Mouse (Mus musculus) kidney, postnatal 0 days (tissue): ENCODE data around the gene Fgfr2. TPM values are rescaled to one million over a fixed set of nuclear protein-coding genes. Genes with fewer than 3 reads are reported as not detected.

Experiments used
- ATAC-seq: fragments of 200-750 bp; cut with Nextera tagmentation; replicated peaks from 2 replicates; pipeline ENCODE4 v1.8.0; 2017; ENCODE audit warnings: low read depth, moderate number of reproducible peaks, moderate TSS enrichment, moderate library complexity; ENCODE audit not compliant: low FRiP score
- DNase-seq: peaks from one replicate; pipeline ENCODE4 v3.0.0-alpha.2; 2016; ENCODE audit warnings: low spot score
- H3K27ac ChIP-seq: fragments of 300-500 bp; sonication (generic); 2 replicates; pipeline ENCODE4 v1.5.1; 2014; ENCODE audit warnings: mild to moderate bottlenecking
- H3K27me3 ChIP-seq: fragments of 300-500 bp; sonication (generic); 2 replicates; pipeline ENCODE4 v1.6.1; 2014; ENCODE audit warnings: low read length, mixed read lengths; ENCODE audit not compliant: insufficient read depth
- H3K36me3 ChIP-seq: fragments of 300-500 bp; sonication (generic); 2 replicates; pipeline ENCODE4 v1.6.1; 2014; ENCODE audit warnings: low read length, mixed read lengths; ENCODE audit not compliant: insufficient read depth
- H3K4me1 ChIP-seq: fragments of 300-500 bp; sonication (generic); replicated peaks from 2 replicates; pipeline ENCODE4 v1.6.1; 2014; ENCODE audit warnings: antibody characterized with exemption, low read length, mixed read lengths; ENCODE audit not compliant: insufficient read depth
- H3K4me2 ChIP-seq: fragments of 300-500 bp; sonication (generic); 2 replicates; pipeline ENCODE4 v1.6.1; 2014; ENCODE audit warnings: mild to moderate bottlenecking, low read length, moderate library complexity, mixed read lengths
- H3K4me3 ChIP-seq: fragments of 300-500 bp; sonication (generic); replicated peaks from 2 replicates; pipeline ENCODE4 v1.5.1; 2014; ENCODE audit warnings: low read depth, low read length
- H3K9ac ChIP-seq: fragments of 300-500 bp; sonication (generic); 2 replicates; pipeline ENCODE4 v1.6.1; 2014; ENCODE audit warnings: low read depth, low read length
- H3K9me3 ChIP-seq: fragments of 300-500 bp; sonication (generic); replicated peaks from 2 replicates; pipeline ENCODE4 v1.6.1; 2016; ENCODE audit warnings: low read length, inconsistent platforms, mixed read lengths
- CTCF ChIP-seq: IDR thresholded peaks from 2 replicates; pipeline ENCODE4 v1.5.1; 2016; ENCODE audit warnings: antibody characterized with exemption, low read depth, mild to moderate bottlenecking, moderate library complexity
- WGBS: fragments of 180-500 bp; shearing (Covaris S2); extraction: QIAGEN DNeasy Blood & Tissue Kit; methylation state at CpG from one replicate; pipeline ENCODE4 v1.1.7; 2014; 5-methylcytosine and 5-hydroxymethylcytosine counted together
- polyA plus RNA-seq: library from polyadenylated mRNA; unstranded; fragments of >200 nt; fragmentation: Nextera tagmentation; extraction: Ambion mirVana; gene quantifications from 2 replicates; pipeline ENCODE4 v1.2.1, GENCODE M21; 2015

Fgfr2 gene
- polyA plus RNA-seq, 1 experiment from 2014 or later, result 79.8 TPM

DNA sequence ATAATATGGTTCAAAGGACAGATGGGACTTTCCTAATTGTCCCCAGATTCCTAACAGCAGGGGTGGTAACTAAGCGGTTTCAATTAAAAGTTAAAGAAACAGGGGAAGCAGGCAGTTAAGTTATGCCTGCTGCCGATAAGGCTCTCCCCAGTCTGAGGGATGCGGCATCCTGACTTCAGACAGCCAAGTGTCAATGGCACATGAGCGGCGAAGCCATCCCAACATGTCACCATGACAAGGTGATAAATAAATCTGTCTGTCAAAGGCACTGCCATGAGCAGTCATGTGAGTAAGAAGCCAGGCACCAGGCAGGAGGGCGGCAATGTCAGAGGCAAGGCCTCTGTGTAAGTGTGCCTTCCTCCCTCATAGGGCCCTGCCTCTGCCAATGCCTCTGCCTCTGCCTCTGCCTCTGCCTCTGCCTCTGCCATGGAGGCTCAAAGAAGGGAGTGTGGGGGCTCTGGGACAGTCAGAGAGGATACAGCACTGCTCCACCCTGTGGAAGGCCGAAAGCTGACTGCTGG is 55.8 kb downstream of the Fgfr2 start:
- Histone ChIP-seq H3K9ac (no peak overlapping the region), H3K4me1 (peaks cover 32% of the 10 kb centered on the region)
- no peak for DNase-seq

DNA sequence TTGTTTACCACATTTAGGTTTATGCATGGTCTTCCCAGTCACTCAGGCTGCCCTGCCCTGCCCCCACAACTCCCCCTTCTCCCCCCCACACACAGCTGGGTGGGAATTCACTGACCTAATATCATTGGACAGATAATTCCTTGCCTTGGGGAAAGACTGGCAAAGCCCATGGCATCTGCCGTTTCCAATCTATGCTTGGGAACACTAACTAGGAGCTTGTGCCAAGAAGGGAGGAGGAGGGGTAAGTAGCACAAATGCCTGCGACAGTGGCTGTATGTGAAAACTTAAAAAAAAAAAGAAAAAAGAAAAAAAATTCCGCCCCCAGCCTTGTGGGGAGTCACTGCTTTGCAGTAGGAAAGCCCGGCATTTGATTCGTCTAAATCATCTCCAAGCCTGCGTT is 56.4 kb downstream of the Fgfr2 start:
- no peak overlapping the region for H3K4me2 ChIP-seq
- H3K27ac ChIP-seq, result no peak overlapping the region
- H3K27me3 ChIP-seq, result no peaks in the 10 kb centered on the region
- peaks cover 20% of the 10 kb centered on the region; the same call in 1 of the 2 replicates for H3K36me3 ChIP-seq
- H3K9me3 ChIP-seq, result no peaks in the 10 kb centered on the region
- WGBS, result 39% methylated on average over 6 of the region's 6 CpGs
- H3K9ac ChIP-seq, result no peak overlapping the region
- peak; percentile 45 for DNase-seq
- no peak for ATAC-seq
- no peak overlapping the region for H3K4me3 ChIP-seq
- TF ChIP-seq CTCF, result no peak
- H3K4me1 ChIP-seq, result peaks cover 29% of the 10 kb centered on the region

More for the DNA sequence above, 55.8 kb downstream of the Fgfr2 start:
- Histone ChIP-seq H3K4me2 (no peak overlapping the region), H3K4me3 (no peak overlapping the region), H3K9me3 (no peaks in the 10 kb centered on the region), H3K27ac (no peak overlapping the region), H3K36me3 (peaks cover 20% of the 10 kb centered on the region; the same call in 1 of the 2 replicates), H3K27me3 (no peaks in the 10 kb centered on the region)
- TF ChIP-seq CTCF, result no peak
- 0 out of 2 replicates have a peak, but pooled peaks have one; percentile 33 for ATAC-seq
- 51% methylated on average over 7 of the region's 7 CpGs for WGBS

DNA sequence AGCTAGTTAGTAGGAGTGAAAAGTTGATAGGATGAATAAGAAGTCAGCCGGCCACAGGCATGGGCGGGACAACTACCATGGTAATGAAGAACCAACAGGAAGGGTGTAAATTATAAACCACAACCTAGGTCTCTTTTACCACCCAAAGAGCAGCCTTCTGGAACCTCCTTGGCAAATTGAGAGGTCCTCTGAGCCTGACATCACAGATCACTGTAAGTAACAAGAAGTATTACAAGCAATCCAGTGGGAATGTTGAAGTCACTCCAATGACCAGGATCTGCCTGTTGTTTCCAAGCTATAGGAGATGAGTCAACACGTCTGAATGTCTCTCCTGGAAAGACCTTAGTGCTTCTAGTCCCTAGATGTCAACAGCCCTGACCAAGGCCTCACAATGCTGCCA is 61.1 kb downstream of the Fgfr2 start:
- Histone ChIP-seq H3K4me1 (peaks cover 26% of the 10 kb centered on the region), H3K9ac (no peak overlapping the region), H3K27ac (no peak overlapping the region), H3K4me3 (no peak overlapping the region), H3K4me2 (no peak overlapping the region), H3K27me3 (no peaks in the 10 kb centered on the region), H3K9me3 (no peaks in the 10 kb centered on the region), H3K36me3 (peaks cover 14% of the 10 kb centered on the region; the same call in 1 of the 2 replicates)
- no peak for DNase-seq
- 63% methylated on average over 3 of the region's 3 CpGs for whole genome bisulfite sequencing
- no peak for ATAC-seq
- no peak for TF ChIP-seq CTCF

DNA sequence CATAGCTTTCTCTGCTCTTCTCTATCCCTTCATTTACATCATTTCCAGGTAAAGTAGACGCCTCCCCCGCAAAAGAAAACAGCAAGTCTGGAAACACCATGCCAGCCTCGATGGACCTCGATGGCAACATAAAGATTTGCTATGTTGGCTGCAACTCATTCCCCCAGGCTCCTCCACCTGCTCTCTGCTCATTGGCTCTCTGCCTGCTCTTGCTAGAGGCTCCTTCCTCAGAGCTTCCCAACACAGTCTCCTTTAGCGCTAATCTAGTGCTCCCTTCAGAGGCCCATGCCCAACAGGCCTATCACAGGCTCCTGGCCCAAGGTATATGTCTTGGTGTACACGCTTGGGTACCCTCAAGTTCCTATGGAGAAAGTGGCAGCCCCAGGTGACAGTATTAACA is 63.0 kb downstream of the Fgfr2 start:
- DNase-seq, result no peak
- Histone ChIP-seq H3K4me2 (no peak overlapping the region), H3K4me3 (no peak overlapping the region), H3K27me3 (no peaks in the 10 kb centered on the region), H3K9me3 (no peaks in the 10 kb centered on the region), H3K27ac (no peak overlapping the region), H3K9ac (no peak overlapping the region), H3K36me3 (peaks cover 14% of the 10 kb centered on the region; the same call in 1 of the 2 replicates), H3K4me1 (peaks cover 22% of the 10 kb centered on the region)
- no peak for TF ChIP-seq CTCF
- 82% methylated on average over 6 of the region's 6 CpGs for WGBS
- no peak for ATAC-seq

GRCm38 (mm10) chr7:133059517-133060104 is 63.5 kb downstream of the Fgfr2 start:
- Histone ChIP-seq H3K4me3 (no peak overlapping the region), H3K27ac (no peak overlapping the region), H3K9ac (no peak overlapping the region), H3K4me1 (peaks cover 22% of the 10 kb centered on the region), H3K4me2 (no peak overlapping the region), H3K9me3 (no peaks in the 10 kb centered on the region), H3K27me3 (no peaks in the 10 kb centered on the region), H3K36me3 (peaks cover 12% of the 10 kb centered on the region; the same call in 1 of the 2 replicates)
- no peak for TF ChIP-seq CTCF
- DNase-seq (no peak), ATAC-seq (no peak)
- 46% methylated on average over 9 of the region's 9 CpGs for WGBS

- ATAC-seq, result no peak
- WGBS, result 40% methylated on average over 6 of the region's 6 CpGs
- Histone ChIP-seq H3K36me3 (0 out of 2 replicates have a peak, but pooled peaks cover 7% of the 10 kb centered on the region), H3K9me3 (no peaks in the 10 kb centered on the region), H3K9ac (no peak overlapping the region), H3K4me2 (no peak overlapping the region), H3K27me3 (no peaks in the 10 kb centered on the region), H3K4me3 (no peak overlapping the region), H3K4me1 (peaks cover 22% of the 10 kb centered on the region), H3K27ac (no peak overlapping the region; the same call in 1 of the 2 replicates)
- TF ChIP-seq CTCF, result no peak
- no peak for DNase-seq
Observed at GRCm38 (mm10) chr7:133059150-133059509, 64.0 kb downstream of the Fgfr2 start.
